Mouse (Mus musculus) CD8-positive naive resting alpha-beta T cell, adult 2 months (primary cell): ENCODE results near the gene Commd7.
A peak's percentile ranks its signal among the peaks of the same experiment; 100 is the strongest.

Experiments used
- DNase-seq, 2 experiments: peaks; one replicate each; pipeline ENCODE4 v3.0.0; 2022; ENCODE audit warnings: low read depth in 2 of 2, low spot score in 2 of 2

Commd7 gene

DNA sequence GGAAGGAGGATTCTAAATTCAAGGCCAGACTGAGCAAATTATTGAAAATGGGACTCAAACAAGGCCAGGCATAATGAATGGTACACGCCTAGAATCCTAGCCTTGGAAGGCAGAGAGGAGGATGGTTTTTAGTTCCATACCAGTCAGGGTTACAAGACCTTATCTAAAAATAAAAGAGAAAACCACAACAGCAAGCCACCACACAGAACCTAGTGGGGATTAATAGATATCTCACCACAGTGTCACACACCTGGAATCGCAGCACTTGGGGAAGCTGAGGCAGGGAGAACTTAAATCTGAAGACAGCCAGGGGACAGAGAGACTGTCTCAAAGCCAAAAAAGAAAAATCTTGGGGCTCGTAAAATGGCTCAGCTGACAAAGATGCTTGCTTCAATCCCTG, 1.6 kb downstream of the Commd7 start:
- DNase-seq, result no peak

DNA sequence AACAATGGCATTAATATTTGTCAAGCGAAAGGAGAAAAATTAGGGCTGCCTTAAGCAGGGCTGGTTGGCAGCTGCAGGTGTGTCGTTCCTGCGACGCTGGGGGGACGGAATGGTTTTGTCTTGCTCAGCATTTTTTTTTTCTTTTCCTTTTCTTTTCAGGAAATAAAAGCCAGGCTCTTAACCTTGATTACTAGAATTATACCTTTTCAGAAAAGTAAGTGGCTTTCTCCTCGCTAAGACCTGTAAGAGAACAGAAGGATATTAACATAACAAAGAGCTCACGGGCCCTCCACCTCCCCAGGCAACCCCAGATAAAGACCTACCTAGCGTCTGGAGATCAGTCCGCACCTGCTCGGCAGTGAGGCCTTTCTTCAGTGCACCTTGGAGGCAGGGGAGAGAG, 10.1 kb downstream of the Commd7 start:
- no peak for DNase-seq

DNA sequence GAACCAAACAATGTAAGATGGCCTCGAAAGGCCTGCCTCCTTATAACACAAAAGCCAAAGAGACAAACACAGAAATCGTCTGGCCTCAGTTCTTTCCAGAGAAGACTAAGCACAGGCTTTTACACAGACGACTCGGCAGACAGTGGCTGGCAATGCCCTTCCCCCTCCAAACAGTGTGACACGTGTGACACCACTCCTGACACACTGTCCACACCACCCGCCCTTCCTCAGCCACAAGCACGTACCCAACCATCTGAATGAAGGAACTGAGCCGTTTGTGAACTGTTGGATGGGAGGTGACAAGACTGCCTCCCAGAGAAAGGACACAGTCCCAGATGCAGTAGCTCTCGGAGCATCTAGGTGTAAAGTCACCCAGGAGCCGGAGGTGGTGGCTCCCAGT, 13.7 kb downstream of the Commd7 start:
- no peak for DNase-seq

DNA sequence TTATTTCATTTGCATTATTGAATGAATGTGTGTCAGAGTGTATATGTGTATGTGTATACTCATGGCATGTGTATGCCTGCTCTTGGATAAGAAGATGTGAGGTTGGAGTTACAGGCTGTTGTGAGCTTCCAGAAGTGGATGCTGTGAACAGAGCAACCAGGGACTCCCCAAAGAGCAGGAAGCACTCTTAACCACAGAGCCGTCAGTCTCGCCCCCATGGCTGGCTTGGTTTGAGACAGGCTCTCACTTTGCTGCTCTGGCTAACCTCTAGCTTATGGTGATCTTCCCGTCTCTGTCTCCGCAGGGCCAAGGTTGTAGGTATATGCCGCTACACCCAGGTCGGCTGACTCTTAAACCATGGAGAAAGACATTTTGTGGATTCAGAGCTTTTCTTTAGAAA, 14.1 kb downstream of the Commd7 start:
- no peak for DNase-seq

DNA sequence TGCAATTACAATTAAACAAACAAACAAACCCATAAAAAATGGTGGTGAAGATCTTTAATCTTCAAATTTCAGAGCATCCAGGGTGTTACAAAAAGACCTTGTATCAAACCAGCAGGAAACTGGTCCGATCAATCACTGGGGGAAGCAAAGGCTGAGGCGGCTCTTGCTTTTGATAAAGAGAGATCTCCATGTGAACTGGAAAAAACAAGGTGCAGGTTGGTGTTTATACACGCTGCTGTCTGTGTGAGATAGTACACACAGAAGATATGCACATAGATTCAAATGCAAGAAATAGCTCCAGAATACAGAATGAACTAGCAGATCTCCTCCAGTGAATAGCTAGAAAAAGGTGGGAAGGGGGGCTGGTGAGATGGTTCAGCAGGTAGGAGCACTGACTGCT, 15.7 kb downstream of the Commd7 start:
- no peak for DNase-seq

DNA sequence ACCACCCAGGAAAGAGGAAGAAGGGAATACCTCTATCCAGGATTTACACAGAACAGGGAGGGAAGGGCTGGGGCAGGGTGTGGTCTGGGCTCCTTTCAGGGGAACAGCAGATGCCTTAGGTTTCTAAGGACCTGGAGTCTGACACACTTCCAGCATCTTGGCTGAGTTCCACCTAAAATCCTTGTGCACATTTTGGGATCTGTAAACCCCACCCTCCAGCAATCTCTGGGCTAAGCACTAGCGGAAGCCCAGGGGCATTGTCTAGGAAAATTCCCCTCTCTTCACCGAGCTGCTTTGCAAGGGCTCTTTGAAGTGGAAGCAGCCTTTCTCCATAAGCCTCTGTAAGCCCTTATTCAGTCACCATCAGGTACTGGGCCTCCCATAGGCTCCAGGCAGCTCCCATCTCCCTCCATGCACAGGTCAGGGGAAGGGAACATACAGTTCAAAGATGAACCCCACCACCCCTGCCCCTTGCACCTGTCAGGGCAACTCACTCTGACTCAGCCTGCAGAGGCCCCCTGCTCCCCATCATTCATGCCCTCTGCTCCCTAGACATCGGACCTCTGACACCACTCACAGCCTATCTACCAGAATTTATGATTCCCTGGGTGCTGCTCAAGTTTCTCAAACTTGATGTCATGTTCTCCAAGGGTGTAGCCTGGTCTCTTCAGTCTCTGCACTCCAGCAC, 19.8 kb downstream of the Commd7 start:
- no peak for DNase-seq

DNA sequence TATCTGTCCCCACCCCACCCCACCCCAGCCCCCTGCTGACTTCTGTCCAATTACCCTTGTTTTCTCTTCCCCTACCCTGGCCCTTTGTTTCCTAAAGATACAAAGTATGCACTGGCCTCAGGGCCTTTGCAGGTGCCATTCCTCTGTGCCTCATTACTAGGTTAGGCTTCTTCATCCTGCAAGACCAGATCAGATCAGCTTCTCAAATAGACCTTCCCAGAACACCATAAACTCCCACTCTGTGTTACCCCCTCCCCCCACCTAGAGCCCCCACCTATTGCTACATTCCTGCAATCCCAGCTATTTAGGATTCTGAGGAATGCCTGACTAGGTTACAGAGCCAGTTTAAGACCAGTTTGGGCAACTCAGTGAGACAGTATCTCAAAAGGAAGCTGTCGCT, 20.8 kb downstream of the Commd7 start:
- no peak for DNase-seq

DNA sequence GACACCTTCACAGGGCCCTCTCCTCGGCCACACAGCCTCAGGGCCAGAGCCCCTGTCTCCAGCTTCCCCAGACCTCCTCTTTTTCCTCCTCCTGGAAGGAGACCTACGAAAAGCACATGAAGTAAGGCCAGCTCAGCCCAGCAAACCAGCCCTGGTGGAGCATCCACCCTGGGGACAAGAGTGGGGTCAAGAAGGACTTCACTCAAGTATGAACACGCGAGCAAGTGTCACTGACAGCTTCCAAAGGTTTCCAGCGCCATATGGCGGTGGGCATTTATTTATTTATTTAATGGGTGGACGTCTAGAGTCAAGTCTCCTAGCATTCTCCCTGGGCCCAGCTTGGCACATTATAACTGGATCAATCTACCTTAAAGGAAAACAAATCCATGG, 21.3 kb downstream of the Commd7 start:
- no peak for DNase-seq

DNA sequence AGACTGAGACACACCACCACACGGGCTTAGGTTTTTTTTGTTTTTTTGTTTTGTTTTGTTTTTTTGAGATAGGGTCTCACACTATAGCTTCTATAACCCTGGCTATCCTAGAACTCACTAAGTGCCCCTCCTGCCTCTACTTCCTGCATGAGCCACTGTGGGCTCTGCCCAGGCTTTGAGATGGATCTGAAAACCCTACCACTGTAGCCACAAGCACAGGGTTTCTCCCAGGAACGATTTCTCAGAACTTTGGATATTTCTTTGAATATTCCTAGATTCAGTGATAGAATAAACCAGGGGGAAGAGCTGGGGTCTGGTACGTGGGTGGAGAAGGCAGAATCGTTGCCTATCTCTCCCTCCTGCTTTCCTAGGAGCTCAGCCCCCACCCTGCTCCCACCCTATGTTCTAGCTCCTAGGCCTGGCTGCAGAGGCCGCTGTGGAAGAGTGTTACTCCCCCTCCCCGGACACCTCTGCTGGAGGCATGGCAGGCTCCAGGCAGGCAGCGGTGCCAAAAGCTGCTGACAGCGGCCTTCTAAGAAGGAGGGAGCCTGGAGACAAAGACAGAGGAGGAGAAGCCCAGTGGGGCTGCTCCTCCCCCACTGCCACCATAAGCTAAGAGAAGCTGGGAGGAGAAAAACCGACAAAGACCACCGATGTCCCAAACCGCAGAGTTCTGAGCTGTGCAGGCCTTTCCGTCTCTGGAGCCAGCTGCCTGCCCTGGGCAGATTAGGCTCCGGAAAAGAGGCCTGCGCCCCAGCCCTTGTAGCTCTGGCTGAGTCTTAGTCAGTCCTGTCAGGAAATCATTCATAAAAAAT, 21.9 kb downstream of the Commd7 start:
- DNase-seq, result no peak

DNA sequence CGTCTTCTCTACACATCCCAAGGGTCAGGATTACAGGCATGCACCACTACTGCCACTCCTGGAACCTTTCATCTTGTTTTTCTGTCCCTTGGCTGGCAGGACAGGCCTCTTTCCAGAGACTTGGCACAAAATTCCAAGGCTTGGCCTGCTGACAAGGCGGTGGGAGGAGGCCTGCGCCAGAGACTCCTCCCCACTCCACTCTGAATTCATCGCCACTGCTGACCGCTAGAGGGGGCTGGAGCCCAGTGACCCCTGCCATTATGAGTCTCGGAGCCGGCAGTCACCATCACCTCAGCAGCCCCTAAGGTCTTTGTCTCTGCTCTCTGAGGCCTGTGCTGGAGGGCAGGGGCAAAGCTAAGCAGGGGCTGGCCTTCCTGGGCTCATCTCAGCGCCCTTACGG, 23.0 kb downstream of the Commd7 start:
- peak; percentile 48 to 56 for DNase-seq

DNA sequence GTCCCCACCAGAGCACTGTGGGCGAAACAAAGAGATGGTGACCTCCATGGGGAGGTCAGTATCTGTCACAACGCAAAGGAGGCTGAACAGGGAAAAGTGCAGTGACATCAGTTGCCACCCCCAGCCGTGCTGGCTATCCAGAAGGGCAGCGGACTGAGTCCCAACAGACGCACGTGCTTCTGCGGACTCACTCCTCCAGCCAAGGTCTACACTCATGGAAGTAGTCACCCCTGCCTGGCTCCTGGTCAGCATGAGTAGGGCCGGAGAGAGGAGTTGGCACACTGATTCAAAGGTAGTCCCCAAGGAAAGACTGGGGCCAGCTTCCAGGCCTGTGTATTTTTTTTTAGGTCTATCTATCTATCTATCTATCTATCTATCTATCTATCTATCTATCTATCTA, 23.5 kb downstream of the Commd7 start:
- no peak for DNase-seq

DNA sequence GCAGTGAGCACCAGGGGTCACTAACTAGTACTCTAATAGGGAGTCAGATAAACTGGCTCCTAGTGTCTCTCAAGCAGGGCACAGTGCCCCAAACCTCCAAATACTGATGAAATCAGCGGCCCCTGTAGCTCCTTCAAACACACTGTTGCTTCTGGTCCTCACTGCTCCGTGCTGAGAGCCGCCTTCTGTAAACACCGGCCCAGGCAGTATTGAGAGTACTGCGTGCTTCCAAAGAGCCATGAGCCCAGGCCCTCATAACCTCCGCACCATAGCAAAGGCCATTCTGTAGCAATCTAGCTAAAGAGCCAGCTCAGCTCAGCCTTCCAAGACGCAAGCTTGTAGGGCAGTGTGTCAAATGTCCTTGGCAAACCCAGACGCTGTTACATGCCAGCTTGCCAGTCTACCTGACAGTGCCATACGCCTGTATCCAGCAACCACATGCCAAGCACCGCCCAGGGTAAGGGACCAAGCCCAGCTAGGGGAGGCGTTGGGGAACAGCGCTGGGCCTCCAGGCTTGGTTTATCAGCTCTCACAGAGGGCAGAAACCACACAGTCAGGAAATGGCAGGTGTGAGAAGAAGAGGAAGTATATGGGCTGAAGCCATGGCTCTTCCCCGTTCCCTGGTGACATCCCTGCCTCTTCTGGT, 24.6 kb downstream of the Commd7 start:
- DNase-seq, result no peak

DNA sequence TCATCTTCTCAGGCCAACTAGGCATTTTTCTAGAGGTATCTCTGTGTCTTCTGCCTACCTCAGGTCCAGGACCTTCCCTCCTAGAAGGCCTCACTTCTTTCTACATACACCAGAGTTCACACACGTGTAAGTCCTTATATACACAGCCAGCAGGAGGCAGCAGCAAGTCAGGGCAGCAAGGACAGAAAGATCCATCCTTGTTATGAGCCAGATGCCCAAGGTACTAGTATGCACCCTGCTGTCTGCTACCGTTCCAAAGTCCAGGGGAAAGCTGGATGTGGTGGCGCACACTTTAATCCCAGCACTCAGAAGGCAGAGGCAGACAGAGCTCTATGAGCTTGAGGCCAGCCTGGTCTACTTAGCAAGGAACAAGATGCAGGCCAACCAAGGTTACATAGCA, 26.2 kb downstream of the Commd7 start:
- peak; percentile 33 to 52 for DNase-seq

DNA sequence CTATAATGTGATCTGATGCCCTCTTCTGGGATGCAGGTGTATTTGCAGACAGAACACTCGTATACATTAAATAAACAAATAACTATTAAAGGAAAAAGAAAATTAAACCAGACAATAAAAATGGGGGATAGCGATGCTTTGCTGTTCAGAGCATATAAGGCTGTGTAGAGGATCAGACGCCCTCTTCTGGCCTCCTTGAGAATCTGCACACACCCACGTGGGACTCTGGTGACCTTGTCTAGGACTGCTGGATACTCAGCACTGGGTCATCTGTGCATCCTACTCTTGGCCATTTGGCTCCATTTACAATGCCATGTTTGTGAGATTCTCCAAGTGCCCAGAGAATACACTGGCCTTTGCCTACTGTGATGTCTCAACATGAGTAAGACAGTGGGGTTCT, 28.9 kb downstream of the Commd7 start:
- DNase-seq, result no peak

DNA sequence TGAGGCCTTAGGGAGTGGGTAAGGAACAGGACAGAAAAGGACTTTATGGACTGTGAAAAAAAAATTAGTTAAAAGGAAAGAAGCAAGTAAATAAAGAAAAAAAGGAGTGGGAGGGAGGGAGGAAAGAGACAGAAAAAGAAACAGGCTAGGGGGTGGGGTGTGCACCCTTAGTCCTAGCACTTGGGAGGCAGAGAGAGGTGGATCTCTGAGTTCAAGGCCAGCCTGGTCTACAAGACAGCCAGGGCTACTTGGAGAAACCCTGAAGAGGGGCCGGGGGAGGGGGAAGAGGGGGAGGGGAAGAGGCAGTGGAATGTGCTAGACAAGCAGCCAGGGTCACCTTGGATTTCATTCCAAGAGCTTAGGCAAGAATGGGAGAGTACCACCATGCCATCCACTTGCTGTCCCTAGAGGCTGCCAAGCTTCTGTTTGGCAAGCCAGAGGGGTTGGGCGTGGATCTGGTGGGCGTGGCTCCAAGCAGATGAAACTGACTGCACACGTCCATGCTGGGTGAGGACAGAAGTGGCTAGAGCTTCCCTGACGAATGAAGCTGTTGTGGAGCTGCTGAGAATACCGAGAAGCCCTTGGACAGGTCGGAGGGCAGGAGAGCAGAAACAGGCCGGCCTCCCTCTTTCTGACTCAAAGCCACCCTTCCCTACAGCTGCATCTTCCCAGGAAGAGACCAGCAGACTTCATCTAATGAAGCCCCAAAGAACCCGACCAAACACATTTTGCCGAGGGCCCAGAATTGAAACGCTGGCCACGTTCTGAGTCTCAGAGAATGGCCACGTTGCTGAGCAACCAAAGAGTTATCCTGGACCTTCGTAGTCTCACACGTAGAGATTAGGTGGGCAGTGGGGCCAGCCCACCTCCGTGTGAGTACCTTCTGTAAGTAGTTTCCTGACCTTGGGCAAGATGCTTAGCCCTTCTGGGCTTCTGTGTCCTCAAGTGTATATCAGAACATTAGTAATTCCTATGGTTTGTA, 31.6 kb downstream of the Commd7 start:
- no peak for DNase-seq

DNA sequence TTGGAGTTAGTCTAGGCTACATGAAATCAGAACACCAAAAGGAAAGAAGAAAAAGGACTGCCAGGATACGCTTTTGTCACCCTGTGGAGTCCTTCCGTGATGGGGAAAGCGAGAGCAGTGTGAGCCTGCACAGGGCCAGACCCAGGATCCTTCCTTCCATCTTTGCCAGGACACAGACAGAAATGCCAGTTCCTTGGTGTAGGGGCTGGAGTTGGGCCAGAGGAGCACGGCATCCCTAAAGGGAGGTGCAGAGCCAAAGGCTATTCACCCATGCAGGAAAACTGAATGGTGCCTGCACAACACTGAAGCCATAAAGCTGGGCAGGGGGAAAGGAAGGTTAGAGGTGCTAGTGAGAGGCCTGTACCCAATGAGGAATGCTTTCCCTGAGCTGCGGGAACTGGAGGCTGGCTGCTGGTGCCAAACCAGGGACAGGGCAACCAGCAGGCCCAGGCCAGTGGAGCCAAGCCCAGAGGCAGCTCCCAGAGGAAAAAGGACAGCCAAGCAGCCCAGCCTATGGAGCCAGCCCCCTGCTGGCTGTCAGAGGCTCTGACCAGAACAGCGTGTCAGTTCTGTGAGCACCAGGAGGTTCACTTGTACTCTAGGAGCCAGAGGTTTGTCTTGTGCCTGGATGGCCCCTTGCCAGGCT, 32.4 kb downstream of the Commd7 start:
- no peak for DNase-seq

DNA sequence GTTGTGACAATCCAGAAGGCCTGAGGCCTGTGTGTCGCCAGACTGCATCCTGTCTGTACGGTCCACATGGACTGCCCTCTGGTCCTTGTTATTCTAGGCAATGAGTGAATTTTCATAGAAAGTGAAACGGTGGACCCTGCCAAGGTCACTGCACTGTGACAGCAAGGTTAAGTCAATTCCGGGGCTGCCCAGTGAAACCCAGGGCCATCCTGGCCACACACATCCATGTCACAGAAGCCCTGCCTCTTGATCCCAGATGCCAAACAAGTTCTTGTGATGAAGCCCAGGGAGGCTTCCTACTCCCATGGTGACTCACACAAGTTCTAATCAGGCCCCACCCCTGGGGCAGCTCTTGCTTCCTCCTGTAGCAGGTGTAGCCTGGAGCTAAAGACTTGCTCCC, 35.0 kb downstream of the Commd7 start:
- DNase-seq, result no peak

DNA sequence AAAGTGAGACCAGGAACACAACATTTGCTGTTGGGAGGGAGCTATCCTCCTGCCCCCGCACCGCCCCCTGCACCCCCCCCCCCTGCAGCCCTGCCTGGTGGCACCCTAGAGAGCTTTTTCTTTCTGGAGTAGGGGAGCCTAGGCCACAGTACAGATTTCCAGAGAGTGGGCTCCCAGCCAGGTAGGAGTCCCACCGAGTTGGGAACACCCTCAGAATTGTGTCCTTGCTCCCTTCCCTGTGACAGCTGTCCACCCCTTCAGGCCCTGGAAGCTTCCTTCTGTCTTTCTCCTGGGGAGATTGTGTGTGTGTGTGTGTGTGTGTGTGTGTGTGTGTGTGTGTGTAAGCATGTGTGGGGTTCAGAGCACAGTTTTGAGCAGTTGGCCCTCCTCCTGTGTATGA, 35.6 kb downstream of the Commd7 start:
- DNase-seq, result no peak

DNA sequence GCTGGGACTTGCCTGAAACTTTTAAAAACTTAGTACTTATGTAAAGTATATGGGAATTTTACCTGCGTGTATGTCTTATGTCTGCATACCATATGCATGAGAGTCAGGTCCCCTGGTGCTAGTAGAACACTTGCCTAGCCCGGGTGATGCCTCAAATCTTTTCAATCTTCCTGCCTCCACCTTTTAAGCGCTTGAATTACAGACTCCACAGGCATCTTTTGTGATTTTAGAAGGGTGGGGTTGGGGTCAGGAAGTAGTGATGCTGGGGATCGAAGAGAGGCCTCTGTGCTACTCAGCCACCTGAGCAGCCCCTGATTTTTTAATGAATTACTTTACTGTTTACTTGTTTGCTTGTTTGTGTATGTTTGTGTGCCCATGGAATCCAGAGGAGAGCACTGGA, 37.6 kb downstream of the Commd7 start:
- no peak for DNase-seq

DNA sequence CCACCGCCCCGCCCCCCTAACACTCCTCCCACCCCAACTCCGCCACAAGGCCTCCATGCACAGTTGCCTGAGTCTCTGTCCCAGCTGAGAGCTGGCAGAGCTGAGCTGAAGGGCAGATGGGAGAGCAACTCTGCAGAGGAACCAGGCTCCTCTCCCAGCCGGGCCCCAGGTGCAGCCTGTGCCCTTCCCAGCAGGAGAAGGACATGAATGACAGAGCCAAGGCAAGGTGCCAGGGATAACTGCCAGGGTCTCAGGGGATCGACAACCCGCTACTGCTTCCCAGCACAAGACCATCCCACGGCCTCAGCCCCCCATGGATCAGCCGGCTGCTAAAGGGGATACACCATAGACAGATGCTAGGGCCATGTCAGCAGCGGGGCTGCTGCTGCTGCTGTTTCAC, 39.4 kb downstream of the Commd7 start:
- no peak for DNase-seq
